Mouse (Mus musculus) erythroblast, embryonic 14.5 days (primary cell): ENCODE results near the gene App. TPM values are rescaled to one million over a fixed set of nuclear protein-coding genes. Genes with fewer than 3 reads are reported as not detected.

Source experiments
- H3K27me3 ChIP-seq: 2 replicates; pipeline ENCODE4 v1.6.1; 2012; ENCODE audit warnings: inconsistent platforms; ENCODE audit not compliant: control insufficient read depth
- H3K36me3 ChIP-seq: 2 replicates; pipeline ENCODE4 v1.6.1; 2012; ENCODE audit warnings: mild to moderate bottlenecking, inconsistent platforms; ENCODE audit not compliant: control insufficient read depth
- H3K4me1 ChIP-seq: 2 replicates; pipeline ENCODE4 v1.6.1; 2012; ENCODE audit warnings: inconsistent platforms; ENCODE audit not compliant: control insufficient read depth
- H3K4me3 ChIP-seq: replicated peaks from 2 replicates; pipeline ENCODE3; 2012; ENCODE audit warnings: moderate library complexity, mild to moderate bottlenecking, inconsistent platforms
- H3K9me3 ChIP-seq: 2 replicates; pipeline ENCODE4 v1.6.1; 2012; ENCODE audit warnings: low read length, inconsistent platforms, mixed read lengths; ENCODE audit not compliant: control insufficient read depth
- GATA1 ChIP-seq: IDR thresholded peaks from 2 replicates; pipeline ENCODE4 v1.6.1; 2012; ENCODE audit warnings: low read length, inconsistent platforms, mixed read lengths
- TAL1 ChIP-seq: IDR thresholded peaks from 3 replicates; pipeline ENCODE4 v1.6.1; 2012; ENCODE audit warnings: low read length, inconsistent platforms, mixed read lengths
- polyA plus RNA-seq: library from polyadenylated mRNA; stranded (reverse); fragments of >175 nt; gene quantifications from 2 replicates; pipeline ENCODE4 v1.2.3, GENCODE M21; 2012

App gene
- polyA plus RNA-seq, 1 experiment = 0.16 TPM

GRCm38 (mm10) chr16:84955840-84956239 lies 217.7 kb downstream of the App start:
- Histone ChIP-seq H3K36me3 (no peaks in the 10 kb centered on the region), H3K9me3 (peaks cover under 1% of the 10 kb centered on the region; the same call in 1 of the 2 replicates), H3K4me3 (no peak overlapping the region), H3K27me3 (no peaks in the 10 kb centered on the region), H3K4me1 (no peaks in the 10 kb centered on the region)
- TF ChIP-seq TAL1 (no peak), GATA1 (no peak)

GRCm38 (mm10) chr16:84955204-84955839 lies 218.2 kb downstream of the App start:
- peaks cover 2% of the 10 kb centered on the region; the same call in 1 of the 2 replicates for H3K9me3 ChIP-seq
- H3K4me3 ChIP-seq = no peak overlapping the region
- no peaks in the 10 kb centered on the region for H3K36me3 ChIP-seq
- TF ChIP-seq TAL1 = no peak
- no peak for TF ChIP-seq GATA1
- H3K27me3 ChIP-seq = no peaks in the 10 kb centered on the region
- no peaks in the 10 kb centered on the region for H3K4me1 ChIP-seq

- peaks cover 4% of the 10 kb centered on the region; the same call in 1 of the 2 replicates for H3K9me3 ChIP-seq
- no peak overlapping the region for H3K4me3 ChIP-seq
- H3K36me3 ChIP-seq = no peaks in the 10 kb centered on the region
- no peaks in the 10 kb centered on the region for H3K27me3 ChIP-seq
- no peaks in the 10 kb centered on the region for H3K4me1 ChIP-seq
- TF ChIP-seq TAL1 (no peak), GATA1 (no peak)
Observed at GRCm38 (mm10) chr16:84931024-84931423, 242.5 kb downstream of the App start.

- H3K4me3 ChIP-seq = no peak overlapping the region
- no peak for TF ChIP-seq GATA1
- TF ChIP-seq TAL1 = no peak
Observed at GRCm38 (mm10) chr16:84927827-84928226, 245.7 kb downstream of the App start.

GRCm38 (mm10) chr16:84919649-84920308 lies 253.8 kb downstream of the App start:
- Histone ChIP-seq H3K4me1 (no peaks in the 10 kb centered on the region), H3K9me3 (no peaks in the 10 kb centered on the region; the same call in 1 of the 2 replicates), H3K36me3 (no peaks in the 10 kb centered on the region), H3K27me3 (no peaks in the 10 kb centered on the region), H3K4me3 (no peak overlapping the region)
- TF ChIP-seq TAL1 (no peak), GATA1 (no peak)

More at GRCm38 (mm10) chr16:84927827-84928226, 245.7 kb downstream of the App start:
- Histone ChIP-seq H3K9me3 (no peaks in the 10 kb centered on the region), H3K4me1 (no peaks in the 10 kb centered on the region), H3K27me3 (no peaks in the 10 kb centered on the region), H3K36me3 (no peaks in the 10 kb centered on the region)

- Histone ChIP-seq H3K27me3 (no peaks in the 10 kb centered on the region), H3K9me3 (no peaks in the 10 kb centered on the region; the same call in 1 of the 2 replicates), H3K4me1 (no peaks in the 10 kb centered on the region), H3K36me3 (no peaks in the 10 kb centered on the region), H3K4me3 (no peak overlapping the region)
- TF ChIP-seq GATA1 = no peak
- TF ChIP-seq TAL1 = no peak
Observed at GRCm38 (mm10) chr16:84919087-84919486, 254.5 kb downstream of the App start.

GRCm38 (mm10) chr16:84916772-84917171 lies 256.8 kb downstream of the App start:
- H3K27me3 ChIP-seq = no peaks in the 10 kb centered on the region
- H3K4me1 ChIP-seq = no peaks in the 10 kb centered on the region
- no peak overlapping the region for H3K4me3 ChIP-seq
- H3K36me3 ChIP-seq = no peaks in the 10 kb centered on the region
- peaks cover 3% of the 10 kb centered on the region; the same call in 1 of the 2 replicates for H3K9me3 ChIP-seq
- TF ChIP-seq GATA1 (no peak), TAL1 (no peak)

- H3K36me3 ChIP-seq = no peaks in the 10 kb centered on the region
- TF ChIP-seq GATA1 = no peak
- TF ChIP-seq TAL1 = no peak
- no peak overlapping the region for H3K4me3 ChIP-seq
- peaks cover 3% of the 10 kb centered on the region; the same call in 1 of the 2 replicates for H3K9me3 ChIP-seq
- no peaks in the 10 kb centered on the region for H3K27me3 ChIP-seq
- no peaks in the 10 kb centered on the region for H3K4me1 ChIP-seq
Observed at GRCm38 (mm10) chr16:84911477-84912165, 261.9 kb downstream of the App start.

GRCm38 (mm10) chr16:84902995-84903394 lies 270.6 kb downstream of the App start:
- no peaks in the 10 kb centered on the region for H3K36me3 ChIP-seq
- no peaks in the 10 kb centered on the region for H3K9me3 ChIP-seq
- H3K27me3 ChIP-seq = no peaks in the 10 kb centered on the region
- TF ChIP-seq GATA1 (no peak), TAL1 (no peak)
- no peak overlapping the region for H3K4me3 ChIP-seq
- no peaks in the 10 kb centered on the region for H3K4me1 ChIP-seq
